Mouse (Mus musculus) thymus, adult 2 months (tissue): ENCODE measurements around the gene Rab11b.

Experiments
- CTCF ChIP-seq: fragments of 200-500 bp; IDR thresholded peaks from 2 replicates; pipeline ENCODE4 v1.5.1; 2012; ENCODE audit warnings: mild to moderate bottlenecking, control low read depth, low read length, moderate library complexity, borderline replicate concordance; ENCODE audit not compliant: control insufficient read depth, poor library complexity, insufficient read depth; ENCODE audit errors: extremely low read depth
- POLR2A ChIP-seq: fragments of 200-500 bp; IDR thresholded peaks from 2 replicates; pipeline ENCODE4 v1.6.1; 2012; ENCODE audit warnings: mild to moderate bottlenecking, low read length, control low read depth, moderate library complexity; ENCODE audit not compliant: control insufficient read depth, poor library complexity, insufficient read depth; ENCODE audit errors: extremely low read depth

- TF ChIP-seq POLR2A: no peak
- TF ChIP-seq CTCF: no peak
These were observed 20.1 kb upstream of the Rab11b start for GRCm38 (mm10) chr17:33780431-33780830.
